Mouse (Mus musculus) intestine, postnatal 0 days (tissue): ENCODE measurements around the gene D830030K20Rik. TPM values are rescaled to one million over a fixed set of nuclear protein-coding genes. Genes with fewer than 3 reads are reported as not detected.
A peak's percentile ranks its signal among the peaks of the same experiment; 100 is the strongest.
"Not testable (repeated sequence)": the region's sequence is repeated elsewhere in the genome, so short reads cannot be mapped to it uniquely, and the experiment has no call there.

Experiments used
- ATAC-seq: fragments of 200-750 bp; cut with Nextera tagmentation; 2 replicates; pipeline ENCODE4 v1.8.0; 2017; ENCODE audit warnings: mild to moderate bottlenecking, moderate TSS enrichment, moderate library complexity
- H3K27ac ChIP-seq: fragments of 300-500 bp; sonication (generic); 2 replicates; pipeline ENCODE4 v1.5.1; 2014; ENCODE audit warnings: mild to moderate bottlenecking, low read depth, low read length, moderate library complexity
- H3K27me3 ChIP-seq: fragments of 300-500 bp; sonication (generic); replicated peaks from 2 replicates; pipeline ENCODE4 v1.6.1; 2014; ENCODE audit warnings: low read length, mixed read lengths; ENCODE audit not compliant: control insufficient read depth, insufficient read depth
- H3K36me3 ChIP-seq: fragments of 300-500 bp; sonication (generic); 2 replicates; pipeline ENCODE4 v1.6.1; 2014; ENCODE audit warnings: mild to moderate bottlenecking, moderate library complexity; ENCODE audit not compliant: control insufficient read depth, insufficient read depth
- H3K4me1 ChIP-seq: fragments of 300-500 bp; sonication (generic); replicated peaks from 2 replicates; pipeline ENCODE4 v1.6.1; 2014; ENCODE audit warnings: antibody characterized with exemption, low read length, mixed read lengths; ENCODE audit not compliant: control insufficient read depth, insufficient read depth
- H3K4me2 ChIP-seq: fragments of 300-500 bp; sonication (generic); replicated peaks from 2 replicates; pipeline ENCODE4 v1.6.1; 2014; ENCODE audit warnings: low read depth, mild to moderate bottlenecking, moderate library complexity
- H3K4me3 ChIP-seq: fragments of 300-500 bp; sonication (generic); 2 replicates; pipeline ENCODE4 v1.5.1; 2014; ENCODE audit warnings: low read depth, low read length
- H3K9ac ChIP-seq: fragments of 300-500 bp; sonication (generic); 2 replicates; pipeline ENCODE4 v1.6.1; 2014; ENCODE audit warnings: mild to moderate bottlenecking, low read depth, low read length
- H3K9me3 ChIP-seq: fragments of 300-500 bp; sonication (generic); 2 replicates; pipeline ENCODE4 v1.6.1; 2016; ENCODE audit warnings: mixed run types; ENCODE audit not compliant: control insufficient read depth
- CTCF ChIP-seq: sonication (generic); IDR thresholded peaks from 2 replicates; pipeline ENCODE4 v1.5.1; 2016; ENCODE audit warnings: low read depth, mild to moderate bottlenecking, control low read depth, antibody characterized with exemption, moderate library complexity
- WGBS: fragments of 180-500 bp; shearing (Covaris S2); extraction: QIAGEN DNeasy Blood & Tissue Kit; methylation state at CpG from one replicate; pipeline ENCODE4 v1.1.7; 2014; 5-methylcytosine and 5-hydroxymethylcytosine counted together
- polyA plus RNA-seq: library from polyadenylated mRNA; unstranded; fragments of >200 nt; fragmentation: Nextera tagmentation; extraction: Ambion mirVana; gene quantifications from 2 replicates; pipeline ENCODE4 v1.2.1, GENCODE M21; 2015

Gene D830030K20Rik
- polyA plus RNA-seq: 10.3 and 13.0 TPM in 2 replicates

DNA sequence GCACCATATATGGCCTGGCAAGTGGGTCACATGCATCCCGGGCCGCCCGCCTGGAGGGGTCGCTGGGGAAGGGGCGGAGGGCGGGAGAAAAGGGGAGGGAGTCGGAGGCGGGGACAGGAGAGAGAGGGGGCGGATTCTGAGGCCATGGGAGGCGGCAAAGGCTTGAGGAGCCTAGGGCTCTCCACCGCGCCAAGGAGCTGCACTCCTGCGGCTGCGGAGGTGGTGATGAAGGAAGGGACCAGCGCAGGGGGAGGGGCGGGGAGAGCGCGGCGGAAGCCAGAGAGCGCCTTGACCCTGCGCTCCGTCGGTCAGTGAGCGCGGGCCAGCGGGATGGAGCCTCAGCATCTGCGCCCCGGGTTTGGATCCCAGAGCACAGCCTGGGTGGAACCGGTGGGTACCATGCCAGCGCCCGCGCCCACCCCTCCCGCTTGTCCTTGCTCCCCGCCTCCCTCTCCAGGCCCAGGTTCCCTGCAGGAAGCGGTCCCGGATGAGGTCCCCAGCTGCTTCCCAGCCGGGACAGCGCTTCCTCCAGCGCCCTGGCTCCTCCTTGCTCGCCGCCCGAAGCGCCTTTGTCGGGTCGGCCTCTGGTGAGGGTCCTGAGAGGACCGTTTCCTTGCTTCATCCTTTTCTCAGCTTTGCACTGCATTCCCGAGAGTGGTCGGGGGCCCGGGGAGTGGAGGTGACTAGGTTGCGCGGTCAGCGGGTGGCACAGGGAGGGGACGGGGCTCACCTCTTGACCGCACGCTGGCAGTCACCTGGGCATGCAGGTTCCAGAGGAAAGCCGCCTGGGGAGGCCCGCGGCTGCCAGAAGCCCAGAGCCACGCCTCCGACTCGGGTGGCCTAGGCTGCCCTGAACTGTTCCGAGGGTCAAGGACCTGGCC is at the start of gene D830030K20Rik:
Gene D830030K20Rik, plus strand, starts transcription at position 217 of the 881 bp plus-strand sequence.
- 0% methylated on average over 17 of the region's 62 CpGs for WGBS
- not testable (repeated sequence) for H3K4me1 ChIP-seq, H3K27ac ChIP-seq, H3K27me3 ChIP-seq, H3K9ac ChIP-seq, H3K36me3 ChIP-seq, ATAC-seq, H3K9me3 ChIP-seq
- H3K4me2 ChIP-seq: peak within 1 kb of the TSS; percentile 78
- H3K4me3 ChIP-seq: peak within 1 kb of the TSS; percentile 35

- not testable (repeated sequence) for H3K4me2 ChIP-seq, H3K27me3 ChIP-seq, H3K9ac ChIP-seq, H3K4me1 ChIP-seq, H3K27ac ChIP-seq, H3K36me3 ChIP-seq, ATAC-seq, H3K4me3 ChIP-seq, H3K9me3 ChIP-seq
- no CpG with 5 or more reads among the region's 2 CpGs for WGBS
These were observed 20.3 kb upstream of the D830030K20Rik start, which contains the start of gene Gm5795 for GRCm38 (mm10) chr14:3187955-3188354. Gm5795 (plus strand) TSS chr14:3188255.

GRCm38 (mm10) chr14:3209367-3209766 is 1.1 kb downstream of the D830030K20Rik start:
- ATAC-seq, H3K9me3 ChIP-seq, H3K27ac ChIP-seq, H3K4me3 ChIP-seq, H3K36me3 ChIP-seq, H3K4me1 ChIP-seq, H3K4me2 ChIP-seq, H3K27me3 ChIP-seq, H3K9ac ChIP-seq: not testable (repeated sequence)
- peak; percentile 63 for TF ChIP-seq CTCF
- WGBS: 11% methylated on average over 9 of the region's 11 CpGs

DNA sequence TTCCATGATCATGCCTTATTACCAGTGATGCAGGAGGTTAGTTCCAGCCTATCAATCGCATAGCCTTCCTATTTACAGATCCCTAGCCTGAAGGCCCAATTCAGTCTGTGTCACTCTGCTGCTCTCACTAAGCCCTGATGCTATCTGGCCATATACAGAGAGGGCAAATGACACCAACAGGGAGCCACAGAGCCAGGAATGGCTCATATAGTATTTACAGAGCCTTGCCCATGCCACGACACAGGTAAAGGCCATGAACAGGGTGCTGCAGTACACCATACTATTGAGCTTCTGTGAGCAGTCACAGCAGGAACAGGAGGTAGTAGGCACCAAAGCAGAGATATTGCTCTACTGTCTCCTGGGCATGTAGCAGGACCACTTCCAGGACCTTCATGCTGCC is 54.2 kb downstream of the D830030K20Rik start:
- not testable (repeated sequence) for ATAC-seq, H3K4me2 ChIP-seq, H3K27ac ChIP-seq, H3K4me1 ChIP-seq, H3K36me3 ChIP-seq, H3K4me3 ChIP-seq, H3K27me3 ChIP-seq, H3K9ac ChIP-seq, H3K9me3 ChIP-seq
- WGBS: 94% methylated on average over 2 of the region's 2 CpGs

Other genes starting within 250 kb of the D830030K20Rik start
- not detected in 2 replicates for gene Gm2888, start 178.5 kb upstream of the D830030K20Rik start, polyA plus RNA-seq
- 0.37 and 0.55 TPM in 2 replicates for gene Gm2897, start 159.2 kb upstream of the D830030K20Rik start, polyA plus RNA-seq
- gene Gm10340, start 74.5 kb upstream of the D830030K20Rik start, polyA plus RNA-seq: not detected in 2 replicates
- gene Gm5795, start 20.2 kb upstream of the D830030K20Rik start, polyA plus RNA-seq: not detected in 2 replicates
- gene Gm2956, start 124.1 kb downstream of the D830030K20Rik start, polyA plus RNA-seq: not detected in 2 replicates
- not detected in 2 replicates for gene Gm10413, start 186.6 kb downstream of the D830030K20Rik start, polyA plus RNA-seq
- gene Gm10409, start 204.1 kb downstream of the D830030K20Rik start, polyA plus RNA-seq: 0.09 and 0.12 TPM in 2 replicates
- not detected in 2 replicates for gene Gm3005, start 219.6 kb downstream of the D830030K20Rik start, polyA plus RNA-seq
- 0.09 TPM in 1 of 2 replicates, not detected in the other for gene Gm10408, start 240.9 kb downstream of the D830030K20Rik start, polyA plus RNA-seq